Mouse (Mus musculus): ENCODE measurements at regions not wholly inside any gene's neighbourhood (a gene's known extent, or its start where the extent isn't known, plus 50 kb on each side); places are given as distances from the start of the nearest gene placed in this dataset.

GRCm38 (mm10) chr11:18821384-18821783, 197.4 kb downstream of the Meis1 start:
- DNase-seq (ENCODE audit: low read depth): no peak

DNA sequence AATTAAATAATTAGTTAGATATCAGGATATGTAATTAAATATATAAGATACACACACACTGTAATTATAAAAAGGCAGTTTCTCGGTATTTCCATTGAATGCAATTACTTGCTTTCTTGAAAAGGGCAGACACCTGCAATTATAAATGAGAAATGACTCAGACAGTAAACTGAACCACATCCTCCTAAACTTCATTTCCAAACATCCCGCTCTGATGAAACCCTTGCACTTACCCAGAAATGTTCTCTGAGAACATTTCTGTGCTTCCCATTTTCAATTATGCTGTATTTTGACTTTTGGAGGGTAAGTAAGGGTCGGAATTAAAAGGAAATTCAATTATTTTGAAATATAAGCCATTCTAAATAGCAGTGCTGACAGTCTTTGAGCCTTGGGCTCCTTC, 204.7 kb downstream of the Meis1 start:
- no peak for DNase-seq (ENCODE audit: low read depth)

DNA sequence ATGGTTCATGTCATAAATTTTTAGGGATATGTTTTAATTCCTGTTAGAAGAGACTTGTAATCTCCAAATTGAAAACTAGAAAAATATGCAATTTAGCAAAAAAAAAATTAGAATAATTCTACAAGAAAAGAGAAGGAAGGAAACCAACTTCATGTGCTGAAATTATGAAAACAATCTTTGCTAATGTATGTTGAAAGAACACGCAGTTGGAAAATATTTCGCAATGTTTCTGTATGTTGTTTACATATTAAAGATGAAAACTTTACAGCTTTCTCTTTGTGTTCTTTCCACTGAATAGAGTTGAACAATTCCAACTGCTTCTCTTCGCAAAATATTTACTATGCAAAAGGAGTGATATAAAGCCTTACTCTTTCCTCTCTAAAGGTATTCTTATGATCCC, 251.3 kb downstream of the Meis1 start:
- DNase-seq (ENCODE audit: low read depth): no peak

- DNase-seq (ENCODE audit: low read depth): no peak
These were observed 252.2 kb downstream of the Meis1 start for GRCm38 (mm10) chr11:18766458-18767016.

GRCm38 (mm10) chr11:18758591-18759074, 260.2 kb downstream of the Meis1 start:
- peak; percentile 67 for DNase-seq (ENCODE audit: low read depth)

- peak; percentile 25 for DNase-seq (ENCODE audit: low read depth)
These were observed 262.2 kb downstream of the Meis1 start for GRCm38 (mm10) chr11:18756576-18756975.

GRCm38 (mm10) chr11:18754732-18755525, 263.9 kb downstream of the Meis1 start:
- DNase-seq (ENCODE audit: low read depth): peak; percentile 39

GRCm38 (mm10) chr11:18753856-18754255, 264.9 kb downstream of the Meis1 start:
- DNase-seq (ENCODE audit: low read depth): peak; percentile 34

DNA sequence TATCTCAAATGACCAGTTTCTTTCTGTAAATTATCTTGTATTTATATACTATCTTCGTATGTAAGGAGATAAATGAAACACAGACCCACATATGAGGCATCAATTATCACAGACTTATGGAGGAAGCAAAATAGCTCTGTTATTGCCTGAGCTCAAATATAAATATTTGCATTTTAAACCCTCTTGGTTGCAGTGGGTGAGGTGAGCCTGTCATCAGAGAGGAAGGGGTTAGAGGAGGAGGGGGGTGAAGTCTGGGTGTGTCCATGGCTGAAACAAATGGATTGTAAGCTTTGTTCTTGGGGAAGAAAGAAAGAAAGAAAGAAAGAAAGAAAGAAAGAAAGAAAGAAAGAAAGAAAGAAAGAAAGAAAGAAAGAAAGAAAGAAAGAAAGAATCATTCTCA, 265.5 kb downstream of the Meis1 start:
- no peak for DNase-seq (ENCODE audit: low read depth)

- DNase-seq (ENCODE audit: low read depth): peak; percentile 25
These were observed 266.3 kb downstream of the Meis1 start for GRCm38 (mm10) chr11:18752512-18752911.

DNA sequence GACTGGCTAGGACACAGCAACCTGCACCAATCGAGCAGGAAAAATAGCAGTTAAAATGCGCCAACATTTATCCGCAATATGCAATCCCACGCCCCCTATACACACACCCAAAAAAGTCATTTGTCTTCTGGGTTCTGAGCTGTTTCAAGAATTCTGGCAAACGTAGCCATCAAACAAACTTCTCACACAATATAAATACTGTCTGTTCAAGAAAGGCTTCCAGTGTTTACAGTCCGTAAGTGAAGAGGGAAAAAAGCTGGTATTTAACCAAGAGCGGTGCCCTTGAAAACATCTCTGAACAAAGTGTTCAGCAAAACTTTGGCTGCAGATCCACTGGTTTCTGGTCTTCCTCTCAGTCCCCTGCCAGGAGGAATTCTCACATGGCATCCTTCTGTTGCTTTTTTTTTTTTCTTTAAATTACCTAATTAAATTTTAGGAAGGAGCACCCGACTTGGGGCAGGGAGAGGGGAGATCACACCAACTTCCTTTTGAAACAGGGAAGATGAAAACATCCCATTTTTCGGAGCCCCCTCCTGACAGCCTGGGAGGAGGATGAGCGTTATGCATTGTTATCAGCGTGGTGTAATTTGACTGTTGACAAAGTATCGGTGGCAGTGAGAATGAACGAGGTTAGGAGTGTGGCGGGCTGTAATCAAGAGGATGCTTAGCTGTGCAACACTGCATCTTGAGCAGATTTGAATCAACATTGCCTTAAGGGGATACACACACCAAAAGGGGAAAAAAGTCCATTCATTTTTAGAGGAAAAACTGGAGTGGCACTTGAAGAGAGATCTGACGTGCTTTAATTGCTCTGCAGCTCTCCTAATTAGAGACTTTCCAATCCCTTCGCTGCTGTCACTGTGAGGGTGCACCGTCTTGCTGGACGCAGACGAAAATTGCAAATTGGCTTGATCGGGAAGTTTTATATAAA, 267.6 kb downstream of the Meis1 start:
- peak; percentile 51 for DNase-seq (ENCODE audit: low read depth)

GRCm38 (mm10) chr11:18750080-18750375, 268.8 kb downstream of the Meis1 start:
- peak; percentile 11 for DNase-seq (ENCODE audit: low read depth)

- DNase-seq (ENCODE audit: low read depth): peak; percentile 23
These were observed 269.3 kb downstream of the Meis1 start for GRCm38 (mm10) chr11:18749265-18750079.

- DNase-seq (ENCODE audit: low read depth): peak; percentile 10
These were observed 270.8 kb downstream of the Meis1 start for GRCm38 (mm10) chr11:18747871-18748461.

DNA sequence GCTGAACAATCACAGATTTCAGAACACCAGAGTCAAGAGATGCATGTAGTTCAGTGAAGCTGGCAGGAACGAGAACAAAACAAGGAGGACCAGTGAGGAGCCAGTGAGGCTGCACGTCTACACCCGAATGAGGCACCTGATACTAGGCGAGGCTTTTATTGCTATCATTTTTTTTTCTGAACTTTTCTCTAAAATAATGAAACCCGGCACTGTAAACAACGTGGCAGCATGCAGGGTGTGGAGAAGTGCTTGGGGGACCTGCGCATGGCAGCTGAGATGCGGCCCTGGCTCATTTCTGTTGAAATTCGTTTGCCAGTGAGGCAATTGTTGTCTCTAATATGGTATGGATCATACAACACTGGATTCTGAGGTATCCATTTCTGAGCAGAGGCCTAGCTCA, 271.4 kb downstream of the Meis1 start:
- peak; percentile 2 for DNase-seq (ENCODE audit: low read depth)

DNA sequence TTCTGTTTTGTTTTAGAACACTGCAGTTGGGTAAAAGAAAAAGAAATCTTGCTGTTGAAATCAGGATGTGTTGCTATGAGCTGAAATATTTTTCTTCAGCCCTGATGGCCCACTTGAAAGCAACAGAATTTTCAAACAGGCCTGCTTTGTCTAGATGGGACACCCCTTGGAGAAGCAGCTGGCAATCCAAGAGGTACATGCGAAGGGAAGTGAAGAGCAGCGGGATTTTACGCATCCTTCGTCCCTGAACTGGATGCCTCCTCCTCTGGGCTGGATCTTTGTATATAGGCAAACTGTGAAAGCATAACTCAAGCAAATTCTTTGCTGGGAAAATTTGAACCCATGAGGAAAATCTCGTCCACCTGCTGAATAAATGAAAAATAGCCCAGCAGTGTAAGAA, 272.3 kb downstream of the Meis1 start:
- DNase-seq (ENCODE audit: low read depth): no peak

DNA sequence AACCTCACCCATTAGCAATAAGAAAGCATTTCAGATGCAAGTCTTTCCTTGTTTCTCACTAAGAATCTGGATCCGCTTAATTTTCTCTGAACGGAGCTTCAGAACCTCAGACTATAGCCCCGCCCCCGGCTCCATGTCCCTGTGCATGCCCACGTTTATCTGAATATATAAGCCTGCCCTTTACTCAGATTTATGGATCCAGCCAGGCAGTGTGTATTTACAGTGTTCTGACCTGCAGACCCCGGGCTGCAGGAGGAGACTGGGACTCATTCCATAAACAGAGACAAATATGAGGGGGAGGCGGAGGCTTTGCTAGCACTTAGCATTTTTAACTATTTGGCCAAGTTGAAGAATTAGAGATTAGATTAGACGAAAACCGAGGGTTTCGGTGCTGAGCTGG, 272.9 kb downstream of the Meis1 start:
- no peak for DNase-seq (ENCODE audit: low read depth)

DNA sequence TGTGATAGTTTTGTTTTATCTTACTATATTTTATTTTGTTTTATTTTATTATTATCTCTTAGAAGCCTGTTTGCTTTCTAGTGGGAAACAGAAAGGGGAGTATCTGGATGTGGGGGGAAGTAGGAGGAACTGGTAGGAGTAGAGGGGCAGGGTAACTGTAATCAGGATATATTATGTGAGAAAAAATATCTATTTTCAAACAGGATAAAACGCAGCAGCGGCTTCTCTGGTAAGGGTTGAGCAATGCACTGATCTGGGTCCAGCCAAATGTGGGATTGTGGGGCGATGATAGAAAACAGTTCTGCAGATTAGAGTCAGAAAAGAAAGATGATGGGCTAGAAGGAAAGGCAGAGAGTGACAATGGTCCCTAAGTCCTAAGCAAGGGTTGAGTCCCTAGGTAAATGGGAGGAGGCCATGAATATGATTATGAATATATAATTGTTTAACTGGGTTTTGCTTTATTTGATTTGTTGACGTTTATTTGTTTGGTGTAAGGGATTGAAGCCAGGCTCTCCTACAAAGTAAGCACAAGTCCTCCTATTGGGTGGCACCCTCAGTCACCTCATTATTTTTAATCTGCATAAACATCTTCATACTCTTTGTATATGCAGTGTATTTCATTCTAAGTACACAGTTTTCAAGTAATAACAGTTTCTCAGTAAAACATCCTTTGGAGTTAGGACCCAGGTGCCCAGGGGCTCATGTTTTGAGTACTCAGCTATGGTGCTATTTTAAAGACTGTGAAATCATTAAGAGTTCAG, 283.7 kb downstream of the Meis1 start:
- DNase-seq (ENCODE audit: low read depth): no peak

DNA sequence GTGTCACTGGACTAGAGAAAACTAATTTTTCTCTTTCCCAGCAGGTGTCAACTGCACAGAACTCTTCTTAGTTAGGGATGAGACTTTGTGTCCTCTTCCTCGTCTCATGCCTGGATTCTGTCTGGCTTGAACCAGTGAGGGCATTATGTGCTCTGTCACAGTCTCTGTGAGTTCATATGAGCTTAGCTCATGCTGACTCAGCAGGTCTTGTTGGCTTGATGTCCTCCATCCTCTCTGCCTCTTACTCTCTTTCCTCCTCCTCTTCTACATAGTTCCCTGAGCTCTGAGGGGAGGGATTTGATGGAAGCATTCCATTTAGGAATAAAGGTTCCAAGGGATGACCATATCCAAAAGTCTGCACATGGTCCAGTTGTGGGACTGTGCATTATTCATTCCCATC, 284.7 kb downstream of the Meis1 start:
- DNase-seq (ENCODE audit: low read depth): no peak

GRCm38 (mm10) chr11:18729742-18730141, 289.0 kb downstream of the Meis1 start:
- no peak for DNase-seq (ENCODE audit: low read depth)

- DNase-seq (ENCODE audit: low read depth): no peak
These were observed 296.0 kb downstream of the Meis1 start for GRCm38 (mm10) chr11:18722770-18723169.
